Mouse (Mus musculus) layer of hippocampus, adult 2 months (tissue): ENCODE results near the gene Tdrd7. TPM values are rescaled to one million over a fixed set of nuclear protein-coding genes. Genes with fewer than 3 reads are reported as not detected.

ENCODE experiments used
- DNase-seq, 2 experiments: peaks; one replicate each; pipeline ENCODE4 v3.0.0; 2022; ENCODE audit warnings: low spot score in 2 of 2
- H3K27ac ChIP-seq: fragments of 200-600 bp; 2 replicates; pipeline ENCODE4 v1.8.1; 2022
- H3K4me3 ChIP-seq: fragments of 200-600 bp; 2 replicates; pipeline ENCODE4 v1.8.1; 2022; ENCODE audit warnings: mild to moderate bottlenecking
- CTCF ChIP-seq: fragments of 200-600 bp; conservative IDR thresholded peaks from 2 replicates; pipeline ENCODE4 v1.8.1; 2022; ENCODE audit warnings: antibody characterized with exemption, mild to moderate bottlenecking, moderate library complexity
- total RNA-seq, 2 experiments: library from RNA; stranded (reverse); gene quantifications; 2 replicates each; pipeline ENCODE4 v1.2.3; 2021

Tdrd7 gene
- total RNA-seq, 2 experiments from 2014 or later: 26.5 to 29.7 TPM

DNA sequence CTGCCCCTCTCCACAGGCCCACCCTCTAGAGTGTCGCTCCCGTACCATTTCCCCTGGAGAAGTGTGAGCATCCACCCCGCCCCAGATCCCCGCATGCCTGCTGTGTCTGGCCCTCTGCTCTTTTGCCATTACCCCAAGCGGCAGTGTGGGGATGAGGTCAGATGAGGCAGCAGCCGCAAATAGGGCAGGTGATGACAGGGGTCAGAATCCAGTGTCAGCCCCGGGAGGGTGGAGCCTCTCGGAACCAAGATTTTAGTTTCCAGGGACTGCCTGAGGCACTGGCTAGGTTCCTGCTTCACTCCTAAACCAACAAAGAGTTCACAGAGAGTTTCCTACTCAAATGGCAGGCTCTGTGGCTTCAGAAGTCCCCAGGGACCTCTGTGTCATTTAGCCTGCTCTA is 99.1 kb downstream of the Tdrd7 start:
- H3K27ac ChIP-seq: no peak overlapping the region

GRCm38 (mm10) chr4:46064961-46065360 is 99.8 kb downstream of the Tdrd7 start:
- DNase-seq: no peak
- Histone ChIP-seq H3K27ac (no peak overlapping the region; the same call in 1 of the 2 replicates), H3K4me3 (no peak overlapping the region)
- TF ChIP-seq CTCF: no peak

More for the DNA sequence above, 99.1 kb downstream of the Tdrd7 start:
- no peak for TF ChIP-seq CTCF
- no peak for DNase-seq
- H3K4me3 ChIP-seq: no peak overlapping the region

DNA sequence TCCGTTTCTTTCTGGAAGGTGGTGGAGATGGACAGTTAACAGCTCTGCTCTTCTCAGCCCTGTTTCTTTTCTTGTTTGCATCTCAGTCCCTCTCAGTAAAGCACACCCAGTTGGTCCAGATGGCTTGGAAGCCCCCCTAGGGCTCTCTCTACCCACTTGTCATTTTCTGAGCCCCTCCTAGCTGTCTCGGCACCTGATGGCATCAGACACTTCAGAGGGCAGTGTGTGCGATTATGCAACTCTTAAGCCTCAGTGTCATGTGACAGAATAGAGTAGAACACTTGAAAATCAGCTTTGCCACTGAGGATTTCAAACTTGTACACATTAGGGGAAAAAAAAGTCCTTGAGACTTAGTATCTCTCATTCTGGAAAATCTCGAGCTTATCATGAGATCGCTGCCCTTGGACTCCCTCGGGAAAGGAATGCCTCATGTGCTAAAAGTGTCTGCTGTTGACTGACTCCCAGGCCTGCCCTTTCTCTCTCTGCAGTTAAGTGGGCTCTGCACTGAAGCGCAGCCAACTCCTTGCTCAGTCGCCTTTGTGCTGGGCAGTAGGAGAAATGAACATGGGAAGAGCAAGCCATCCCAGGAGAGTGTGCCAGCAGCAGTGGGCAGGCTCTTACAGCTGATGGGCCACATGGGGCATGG is 100.7 kb downstream of the Tdrd7 start:
- H3K27ac ChIP-seq: 0 out of 2 replicates have a peak overlapping the region, but pooled peaks have one; percentile 28
- DNase-seq: no peak

DNA sequence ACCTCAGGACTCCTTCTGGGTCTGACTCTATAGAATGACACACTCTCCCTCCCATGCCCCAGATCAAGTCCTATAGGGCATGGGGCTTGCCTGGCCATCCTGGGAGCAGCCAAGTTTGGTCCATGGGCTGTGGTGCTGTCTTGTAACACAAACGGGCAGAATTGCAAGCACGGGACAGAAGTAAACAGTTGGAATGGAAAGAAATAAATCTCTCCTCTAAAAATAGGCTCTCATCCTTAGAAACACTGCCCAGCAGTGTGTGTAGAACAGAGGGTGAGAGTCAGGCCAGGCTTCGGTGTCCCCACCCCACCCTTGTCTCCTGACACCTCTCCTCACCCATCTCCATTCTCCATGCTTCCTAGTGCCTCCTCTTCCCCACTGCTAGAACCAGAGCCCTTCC is 102.9 kb downstream of the Tdrd7 start:
- H3K27ac ChIP-seq: no peak overlapping the region
- H3K4me3 ChIP-seq: no peak overlapping the region
- no peak for DNase-seq
- no peak for TF ChIP-seq CTCF

More for the DNA sequence above, 100.7 kb downstream of the Tdrd7 start:
- TF ChIP-seq CTCF: no peak
- H3K4me3 ChIP-seq: no peak overlapping the region

- TF ChIP-seq CTCF: no peak
- Histone ChIP-seq H3K27ac (no peak overlapping the region), H3K4me3 (no peak overlapping the region)
- no peak for DNase-seq
Observed at GRCm38 (mm10) chr4:46068573-46068972, 103.4 kb downstream of the Tdrd7 start.

- TF ChIP-seq CTCF: no peak
- H3K27ac ChIP-seq: no peak overlapping the region
- H3K4me3 ChIP-seq: no peak overlapping the region
- no peak for DNase-seq
Observed at GRCm38 (mm10) chr4:46069851-46070482, 104.8 kb downstream of the Tdrd7 start.

GRCm38 (mm10) chr4:46072631-46073030 is 107.5 kb downstream of the Tdrd7 start:
- no peak for DNase-seq
- TF ChIP-seq CTCF: no peak
- Histone ChIP-seq H3K27ac (no peak overlapping the region), H3K4me3 (no peak overlapping the region)

DNA sequence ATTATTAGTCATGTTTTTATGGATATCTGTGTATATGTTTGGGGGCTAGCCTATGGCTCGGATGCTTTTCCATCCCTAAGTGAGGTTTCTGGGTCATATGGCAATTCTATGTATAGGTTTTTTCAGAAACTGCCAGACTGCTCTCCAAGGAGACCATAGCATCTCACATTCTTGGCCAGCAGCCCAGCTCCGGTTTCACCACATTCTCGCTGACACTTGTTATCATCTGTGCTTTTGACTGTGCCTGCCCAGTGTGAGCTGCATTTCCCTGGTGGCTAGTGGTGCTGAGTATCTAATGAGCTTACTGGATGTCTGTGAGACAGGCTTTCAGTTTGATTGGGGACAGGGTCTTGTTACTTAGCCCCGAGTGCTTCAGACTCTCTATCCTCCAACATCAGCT is 108.6 kb downstream of the Tdrd7 start:
- Histone ChIP-seq H3K27ac (peak overlapping the region; percentile 12; the same call in 1 of the 2 replicates), H3K4me3 (no peak overlapping the region)
- no peak for DNase-seq
- TF ChIP-seq CTCF: no peak

DNA sequence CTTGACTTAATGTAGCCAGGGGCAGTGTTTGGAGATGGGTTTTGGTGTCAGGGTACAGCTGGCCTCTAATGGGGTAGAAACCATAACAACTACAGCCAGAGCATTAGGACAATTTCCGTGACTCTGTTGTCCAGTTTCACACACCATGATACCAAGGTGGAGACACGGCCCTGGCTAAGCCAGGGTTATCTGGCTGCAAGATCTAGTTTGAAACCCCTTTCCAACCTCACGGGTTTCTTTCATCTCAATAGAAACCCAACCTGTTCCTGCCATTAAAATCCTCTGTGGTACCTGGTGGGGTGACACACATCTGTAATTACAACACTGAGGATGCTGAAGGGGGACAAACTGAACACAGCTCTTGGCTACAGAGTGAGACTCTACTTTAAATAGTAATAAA is 110.5 kb downstream of the Tdrd7 start:
- TF ChIP-seq CTCF: no peak
- no peak overlapping the region for H3K4me3 ChIP-seq
- DNase-seq: no peak
- no peak overlapping the region for H3K27ac ChIP-seq

DNA sequence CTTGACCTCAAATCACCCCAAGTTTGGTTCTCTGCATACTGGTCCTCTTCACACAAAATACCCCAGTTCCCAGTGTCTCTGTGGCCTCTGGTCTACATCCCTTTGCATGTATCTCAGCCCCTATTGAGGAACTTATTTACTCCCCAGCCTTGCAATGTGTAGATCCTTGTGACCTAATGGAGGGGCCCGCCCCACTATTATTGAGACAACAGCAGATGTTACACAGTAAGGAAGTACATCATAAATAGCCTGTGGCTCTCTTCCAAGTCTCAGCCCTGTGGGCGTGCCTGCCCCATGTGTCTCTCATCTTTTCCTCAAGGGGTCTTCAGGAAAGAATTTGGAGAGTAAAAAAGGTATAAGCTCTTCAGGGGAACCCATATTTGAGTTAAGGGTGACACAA is 111.8 kb downstream of the Tdrd7 start:
- no peak for TF ChIP-seq CTCF
- Histone ChIP-seq H3K4me3 (no peak overlapping the region), H3K27ac (no peak overlapping the region)
- no peak for DNase-seq

DNA sequence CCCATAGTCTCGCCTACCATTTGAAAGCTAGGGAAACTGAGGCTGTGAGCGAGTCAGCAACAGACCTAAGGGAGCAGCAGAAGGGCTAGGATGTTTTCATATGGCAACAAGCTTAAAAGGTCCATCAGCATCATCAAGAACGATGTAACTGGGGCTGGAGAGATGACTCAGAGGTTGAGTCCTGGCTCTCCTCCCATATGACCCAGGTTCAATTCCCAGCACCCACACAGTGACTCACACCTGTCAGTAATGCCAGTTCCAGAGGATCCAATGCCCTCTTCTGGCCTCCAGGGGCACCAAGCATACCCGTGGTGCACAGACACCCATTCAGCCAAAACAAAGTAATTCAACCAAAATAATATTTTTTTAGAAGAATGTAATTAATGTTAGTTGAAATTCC is 115.1 kb downstream of the Tdrd7 start:
- DNase-seq: no peak
- Histone ChIP-seq H3K27ac (peak overlapping the region; percentile 18; the same call in 1 of the 2 replicates), H3K4me3 (no peak overlapping the region)
- TF ChIP-seq CTCF: peak; percentile 19

- DNase-seq: no peak
- no peak overlapping the region for H3K27ac ChIP-seq
- no peak for TF ChIP-seq CTCF
- no peak overlapping the region for H3K4me3 ChIP-seq
Observed at GRCm38 (mm10) chr4:46082555-46082954, 117.4 kb downstream of the Tdrd7 start.

Other genes with a start within 250 kb of the Tdrd7 start
- gene Aldh1b1, start 166.3 kb upstream of the Tdrd7 start, total RNA-seq: 1 to 10 TPM; 8.7 to 9.7 TPM
- 1 to 10 TPM; 3.2 to 5.2 TPM for gene Igfbpl1, start 138.4 kb upstream of the Tdrd7 start, total RNA-seq
- not detected for gene Stra6l, start 116.7 kb upstream of the Tdrd7 start, total RNA-seq
- gene Ccdc180, start 75.0 kb upstream of the Tdrd7 start, total RNA-seq: under 1 TPM; 0.56 to 0.79 TPM
- 10 to 100 TPM; 21.5 to 25.9 TPM for gene Tmod1, start 73.6 kb downstream of the Tdrd7 start, total RNA-seq
- gene Ncbp1, start 173.3 kb downstream of the Tdrd7 start, total RNA-seq: 10 to 100 TPM; 57.1 to 57.2 TPM
- gene Tstd2, start 173.4 kb downstream of the Tdrd7 start, total RNA-seq: 10 to 100 TPM; 15.6 to 18.8 TPM
- 10 to 100 TPM; 15.5 to 19.0 TPM for gene Xpa, start 231.0 kb downstream of the Tdrd7 start, total RNA-seq